Mouse (Mus musculus): ENCODE data around the gene Slc2a5.
A peak's percentile ranks its signal among the peaks of the same experiment; 100 is the strongest.

- TF ChIP-seq CTCF (IDR thresholded peaks at IDR 0.05; ENCODE audit: low read depth) (peak; percentile 77), EP300 (IDR thresholded peaks at IDR 0.05; ENCODE audit: low read depth) (no peak)
Observed at GRCm38 (mm10) chr4:150073102-150073473, 46.0 kb upstream of the Slc2a5 start.
